Mouse (Mus musculus): ENCODE results near the gene 1700034J05Rik. TPM values are rescaled to one million over a fixed set of nuclear protein-coding genes. Genes with fewer than 3 reads are reported as not detected.

The 1700034J05Rik gene
- polyA plus RNA-seq, 1 experiment: not detected

DNA sequence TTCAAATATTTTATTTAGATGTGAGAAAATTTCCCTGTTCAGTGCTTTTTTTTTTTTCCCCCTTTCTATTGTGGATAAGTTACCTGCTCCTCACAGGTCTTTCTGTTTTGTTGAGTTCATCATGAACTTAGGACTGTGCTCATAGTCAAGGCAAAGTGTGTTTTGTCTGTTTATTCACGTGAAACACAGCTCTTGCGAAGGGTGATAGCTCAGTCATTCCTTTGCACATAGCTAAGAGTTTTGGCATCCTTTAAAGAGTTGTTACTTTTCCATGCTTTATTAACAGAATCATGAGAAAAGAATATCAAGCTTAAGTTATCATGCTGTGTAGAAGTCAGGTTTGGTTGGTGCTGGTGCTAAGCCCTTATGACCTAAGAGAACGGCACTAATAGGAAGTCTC, 49.5 kb downstream of the 1700034J05Rik start:
- no peaks in the 10 kb centered on the region for H3K27me3 ChIP-seq (replicated peaks; ENCODE audit: control insufficient read depth, insufficient read depth, low read length)
- DNase-seq: peak; percentile 78
- no peak overlapping the region; the same call in 1 of the 2 replicates for H3K27ac ChIP-seq (ENCODE audit: insufficient read depth, low read depth, low read length)
- 40% methylated on average over 3 of the region's 3 CpGs for WGBS
- TF ChIP-seq POLR2A (IDR thresholded peaks at IDR 0.05; ENCODE audit: low read depth, low read length) (no peak), CTCF (conservative IDR thresholded peaks at IDR 0.05; ENCODE audit: insufficient read depth, insufficient read length, low read depth, low read length) (no peak)
- no peaks in the 10 kb centered on the region for H3K36me3 ChIP-seq (ENCODE audit: control insufficient read depth, insufficient read depth, low read length)
- no peak overlapping the region for H3K4me3 ChIP-seq (ENCODE audit: insufficient read depth, low read depth, low read length)
- peaks cover 49% of the 10 kb centered on the region for H3K4me1 ChIP-seq (ENCODE audit: control insufficient read depth, insufficient read depth, low read length)

GRCm38 (mm10) chr6:146903632-146904031, 50.6 kb downstream of the 1700034J05Rik start:
- H3K36me3 ChIP-seq (ENCODE audit: control insufficient read depth, insufficient read depth, low read length): no peaks in the 10 kb centered on the region
- WGBS: 86% methylated on average over 2 of the region's 2 CpGs
- no peak for DNase-seq
- no peak overlapping the region for H3K4me3 ChIP-seq (ENCODE audit: insufficient read depth, low read depth, low read length)
- TF ChIP-seq CTCF (conservative IDR thresholded peaks at IDR 0.05; ENCODE audit: insufficient read depth, insufficient read length, low read depth, low read length) (no peak), POLR2A (IDR thresholded peaks at IDR 0.05; ENCODE audit: low read depth, low read length) (no peak)
- peak overlapping the region; percentile 36 for H3K27ac ChIP-seq (ENCODE audit: insufficient read depth, low read depth, low read length)
- no peaks in the 10 kb centered on the region for H3K27me3 ChIP-seq (replicated peaks; ENCODE audit: control insufficient read depth, insufficient read depth, low read length)
- peaks cover 51% of the 10 kb centered on the region for H3K4me1 ChIP-seq (ENCODE audit: control insufficient read depth, insufficient read depth, low read length)

DNA sequence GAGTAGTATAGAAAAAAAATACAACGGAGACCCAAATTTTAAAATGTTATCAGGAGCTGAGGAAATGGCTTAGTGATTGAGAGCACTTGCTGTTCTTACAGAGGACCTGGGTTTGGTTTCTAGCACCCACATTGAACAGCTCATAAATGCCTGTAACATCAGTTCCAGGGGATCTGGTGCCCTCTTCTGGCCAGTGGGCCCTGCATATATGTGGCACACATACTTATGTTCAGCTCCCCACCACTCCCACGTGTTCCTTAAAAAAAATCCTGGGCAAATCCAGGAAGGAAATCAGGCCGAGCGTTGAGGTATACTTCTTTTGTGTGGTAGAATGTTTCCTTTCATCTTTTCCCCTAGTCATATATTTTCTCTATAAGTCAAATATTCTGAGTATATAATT, 52.3 kb downstream of the 1700034J05Rik start:
- TF ChIP-seq CTCF (conservative IDR thresholded peaks at IDR 0.05; ENCODE audit: insufficient read depth, insufficient read length, low read depth, low read length): no peak
- TF ChIP-seq POLR2A (IDR thresholded peaks at IDR 0.05; ENCODE audit: low read depth, low read length): no peak
- Histone ChIP-seq H3K27ac (ENCODE audit: insufficient read depth, low read depth, low read length) (no peak overlapping the region), H3K36me3 (ENCODE audit: control insufficient read depth, insufficient read depth, low read length) (no peaks in the 10 kb centered on the region), H3K27me3 (replicated peaks; ENCODE audit: control insufficient read depth, insufficient read depth, low read length) (no peaks in the 10 kb centered on the region), H3K4me3 (ENCODE audit: insufficient read depth, low read depth, low read length) (no peak overlapping the region), H3K4me1 (ENCODE audit: control insufficient read depth, insufficient read depth, low read length) (peaks cover 45% of the 10 kb centered on the region)
- 94% methylated on average over 4 of the region's 4 CpGs for WGBS
- DNase-seq: no peak

Other genes starting within 250 kb of the 1700034J05Rik start
- gene Stk38l, start 229.4 kb downstream of the 1700034J05Rik start, polyA plus RNA-seq (2012; rRNA removed): 3.9 and 4.3 TPM in 2 replicates
- 3.3 and 4.1 TPM in 2 replicates for gene Arntl2, start 158.4 kb downstream of the 1700034J05Rik start, polyA plus RNA-seq (2012; rRNA removed)
- gene Smco2, start 104.3 kb downstream of the 1700034J05Rik start, polyA plus RNA-seq (2012; rRNA removed): 0.11 TPM in 1 of 2 replicates, not detected in the other
- gene Ppfibp1, start 65.9 kb downstream of the 1700034J05Rik start, polyA plus RNA-seq (2012; rRNA removed): 20.6 and 23.4 TPM in 2 replicates
- gene Rep15, start 78.2 kb upstream of the 1700034J05Rik start, polyA plus RNA-seq (2012; rRNA removed): 0.35 and 0.42 TPM in 2 replicates
- gene Mrps35, start 88.3 kb upstream of the 1700034J05Rik start, polyA plus RNA-seq (2012; rRNA removed): 16.9 and 33.1 TPM in 2 replicates
- gene Mansc4, start 132.6 kb upstream of the 1700034J05Rik start, polyA plus RNA-seq (2012; rRNA removed): 15.6 and 17.2 TPM in 2 replicates
- 13.3 and 15.3 TPM in 2 replicates for gene Klhl42, start 137.0 kb upstream of the 1700034J05Rik start, polyA plus RNA-seq (2012; rRNA removed)